Mouse (Mus musculus) liver, embryonic 16.5 days (tissue): ENCODE results near the gene Shb. TPM values are rescaled to one million over a fixed set of nuclear protein-coding genes. Genes with fewer than 3 reads are reported as not detected.
A peak's percentile ranks its signal among the peaks of the same experiment; 100 is the strongest.
"Not testable (repeated sequence)": the region's sequence is repeated elsewhere in the genome, so short reads cannot be mapped to it uniquely, and the experiment has no call there.

Source experiments
- ATAC-seq: fragments of 200-750 bp; cut with Nextera tagmentation; 2 replicates; pipeline ENCODE4 v1.8.0; 2017; ENCODE audit warnings: low read depth, mild to moderate bottlenecking, moderate number of reproducible peaks, moderate library complexity
- H3K27ac ChIP-seq: fragments of 300-500 bp; sonication (generic); 2 replicates; pipeline ENCODE4 v1.5.1; 2014; ENCODE audit warnings: mild to moderate bottlenecking, low read length
- H3K27me3 ChIP-seq: fragments of 300-500 bp; sonication (generic); 2 replicates; pipeline ENCODE4 v1.6.1; 2014; ENCODE audit warnings: low read depth, low read length, mixed read lengths; ENCODE audit not compliant: control insufficient read depth, insufficient read depth
- H3K36me3 ChIP-seq: fragments of 300-500 bp; sonication (generic); 2 replicates; pipeline ENCODE4 v1.6.1; 2014; ENCODE audit warnings: mild to moderate bottlenecking; ENCODE audit not compliant: control insufficient read depth, insufficient read depth
- H3K4me1 ChIP-seq: fragments of 300-500 bp; sonication (generic); 2 replicates; pipeline ENCODE4 v1.6.1; 2014; ENCODE audit warnings: low read depth, low read length, mixed read lengths; ENCODE audit not compliant: control insufficient read depth
- H3K4me2 ChIP-seq: fragments of 300-500 bp; sonication (generic); 2 replicates; pipeline ENCODE4 v1.6.1; 2014; ENCODE audit warnings: low read depth, low read length, mixed read lengths
- H3K4me3 ChIP-seq: fragments of 300-500 bp; sonication (generic); 2 replicates; pipeline ENCODE4 v1.5.1; 2014; ENCODE audit warnings: low read depth, mild to moderate bottlenecking, low read length
- H3K9ac ChIP-seq: fragments of 300-500 bp; sonication (generic); 2 replicates; pipeline ENCODE4 v1.6.1; 2014; ENCODE audit warnings: low read depth, low read length
- H3K9me3 ChIP-seq: fragments of 300-500 bp; sonication (generic); replicated peaks from 2 replicates; pipeline ENCODE4 v1.6.1; 2016; ENCODE audit warnings: low read length; ENCODE audit not compliant: control insufficient read depth
- WGBS: fragments of 180-500 bp; shearing (Covaris S2); extraction: QIAGEN DNeasy Blood & Tissue Kit; methylation state at CpG from one replicate; pipeline ENCODE4 v1.1.7; 2014; ENCODE audit not compliant: insufficient replicate concordance; 5-methylcytosine and 5-hydroxymethylcytosine counted together
- polyA plus RNA-seq: library from polyadenylated mRNA; unstranded; fragments of >200 nt; fragmentation: Nextera tagmentation; extraction: Ambion mirVana; gene quantifications from 2 replicates; pipeline ENCODE4 v1.2.1, GENCODE M21; 2015

Gene Shb
- polyA plus RNA-seq, 1 experiment from 2014 or later, result 1.4 TPM

GRCm38 (mm10) chr4:45403499-45403878, 128.8 kb downstream of the Shb start:
- Histone ChIP-seq H3K27ac (peak overlapping the region; percentile 96), H3K4me1 (peaks cover 50% of the 10 kb centered on the region), H3K9ac (peak overlapping the region; percentile 59), H3K4me2 (peak overlapping the region; percentile 54), H3K9me3 (no peaks in the 10 kb centered on the region), H3K36me3 (peaks cover 44% of the 10 kb centered on the region), H3K27me3 (no peaks in the 10 kb centered on the region), H3K4me3 (peak overlapping the region; percentile 40)
- WGBS, result 25% methylated on average over 7 of the region's 7 CpGs
- ATAC-seq, result no peak

- peaks cover 48% of the 10 kb centered on the region for H3K36me3 ChIP-seq
- peak overlapping the region; percentile 96 for H3K27ac ChIP-seq
- no peaks in the 10 kb centered on the region for H3K27me3 ChIP-seq
- H3K4me3 ChIP-seq, result peak overlapping the region; percentile 40
- WGBS, result 20% methylated on average over 7 of the region's 7 CpGs
- ATAC-seq, result peak; percentile 89
- peaks cover 50% of the 10 kb centered on the region for H3K4me1 ChIP-seq
- peak overlapping the region; percentile 59 for H3K9ac ChIP-seq
- H3K4me2 ChIP-seq, result peak overlapping the region; percentile 54
- no peaks in the 10 kb centered on the region for H3K9me3 ChIP-seq
Observed at GRCm38 (mm10) chr4:45402878-45403498, 129.3 kb downstream of the Shb start.

GRCm38 (mm10) chr4:45402281-45402680, 130.0 kb downstream of the Shb start:
- peak overlapping the region; percentile 54 for H3K4me2 ChIP-seq
- 54% methylated on average over 4 of the region's 4 CpGs for WGBS
- H3K9ac ChIP-seq, result peak overlapping the region; percentile 53; the same call in 1 of the 2 replicates
- ATAC-seq, result no peak
- H3K4me1 ChIP-seq, result peaks cover 50% of the 10 kb centered on the region
- peak overlapping the region; percentile 40 for H3K4me3 ChIP-seq
- H3K27me3 ChIP-seq, result no peaks in the 10 kb centered on the region
- peaks cover 52% of the 10 kb centered on the region for H3K36me3 ChIP-seq
- H3K9me3 ChIP-seq, result no peaks in the 10 kb centered on the region
- peak overlapping the region; percentile 96 for H3K27ac ChIP-seq

- WGBS, result 93% methylated on average over 45 of the region's 45 CpGs
- Histone ChIP-seq H3K9ac (no peak overlapping the region), H3K4me2 (no peak overlapping the region), H3K4me1 (peaks cover 30% of the 10 kb centered on the region), H3K4me3 (no peak overlapping the region), H3K36me3 (peaks cover 54% of the 10 kb centered on the region), H3K9me3 (no peaks in the 10 kb centered on the region), H3K27me3 (no peaks in the 10 kb centered on the region), H3K27ac (no peak overlapping the region)
- no peak for ATAC-seq
Observed at GRCm38 (mm10) chr4:45399421-45400210, 132.7 kb downstream of the Shb start.

- peaks cover 18% of the 10 kb centered on the region for H3K4me1 ChIP-seq
- not testable (repeated sequence) for H3K9me3 ChIP-seq, H3K9ac ChIP-seq, ATAC-seq, H3K4me2 ChIP-seq, H3K4me3 ChIP-seq, H3K27ac ChIP-seq, H3K27me3 ChIP-seq
- H3K36me3 ChIP-seq, result peaks cover 46% of the 10 kb centered on the region
- WGBS, result 75% methylated on average over 5 of the region's 5 CpGs
Observed at GRCm38 (mm10) chr4:45398315-45398714, 134.0 kb downstream of the Shb start.

- peaks cover 36% of the 10 kb centered on the region for H3K36me3 ChIP-seq
- not testable (repeated sequence) for H3K4me2 ChIP-seq, H3K4me1 ChIP-seq, H3K4me3 ChIP-seq, H3K27me3 ChIP-seq, H3K9ac ChIP-seq, H3K27ac ChIP-seq, ATAC-seq, H3K9me3 ChIP-seq
- WGBS, result 24% methylated on average over 6 of the region's 6 CpGs
Observed at GRCm38 (mm10) chr4:45396211-45396610, 136.1 kb downstream of the Shb start.

- Histone ChIP-seq H3K9me3 (no peaks in the 10 kb centered on the region), H3K4me2 (no peak overlapping the region), H3K9ac (no peak overlapping the region), H3K4me3 (no peak overlapping the region), H3K27me3 (no peaks in the 10 kb centered on the region), H3K27ac (no peak overlapping the region), H3K4me1 (peaks cover under 1% of the 10 kb centered on the region; the same call in 1 of the 2 replicates), H3K36me3 (peaks cover 14% of the 10 kb centered on the region)
- ATAC-seq, result no peak
- 65% methylated on average over 5 of the region's 5 CpGs for WGBS
Observed at GRCm38 (mm10) chr4:45393658-45394057, 138.6 kb downstream of the Shb start.

GRCm38 (mm10) chr4:45392994-45393393, 139.3 kb downstream of the Shb start:
- H3K27me3 ChIP-seq, result no peaks in the 10 kb centered on the region
- no peak overlapping the region for H3K9ac ChIP-seq
- no peak overlapping the region for H3K27ac ChIP-seq
- no peak overlapping the region for H3K4me2 ChIP-seq
- no peak overlapping the region for H3K4me3 ChIP-seq
- ATAC-seq, result no peak
- no peaks in the 10 kb centered on the region for H3K4me1 ChIP-seq
- 33% methylated on average over 8 of the region's 8 CpGs for WGBS
- H3K36me3 ChIP-seq, result peaks cover 9% of the 10 kb centered on the region
- no peaks in the 10 kb centered on the region for H3K9me3 ChIP-seq

- H3K9ac ChIP-seq, result no peak overlapping the region
- H3K27ac ChIP-seq, result no peak overlapping the region
- ATAC-seq, result no peak
- no peak overlapping the region for H3K4me2 ChIP-seq
- 62% methylated on average over 11 of the region's 11 CpGs for WGBS
- no peaks in the 10 kb centered on the region for H3K4me1 ChIP-seq
- H3K9me3 ChIP-seq, result no peaks in the 10 kb centered on the region
- no peak overlapping the region for H3K4me3 ChIP-seq
- H3K36me3 ChIP-seq, result peaks cover 5% of the 10 kb centered on the region; the same call in 1 of the 2 replicates
- no peaks in the 10 kb centered on the region for H3K27me3 ChIP-seq
Observed at GRCm38 (mm10) chr4:45392572-45392971, 139.7 kb downstream of the Shb start.
